Mouse (Mus musculus) bone marrow macrophage, adult 2 months (primary cell): ENCODE data around the gene Zfp334.

Experiments used
- CTCF ChIP-seq: IDR thresholded peaks from 2 replicates; pipeline ENCODE4 v1.5.1; 2012; ENCODE audit warnings: low read depth, mild to moderate bottlenecking, low read length, moderate library complexity
- POLR2A ChIP-seq: IDR thresholded peaks from 2 replicates; pipeline ENCODE4 v1.6.1; 2012; ENCODE audit warnings: mild to moderate bottlenecking, low read depth, low read length, borderline replicate concordance

GRCm38 (mm10) chr2:165418577-165418976 lies 30.5 kb upstream of the Zfp334 start:
- TF ChIP-seq POLR2A (no peak), CTCF (no peak)
